Mouse (Mus musculus): ENCODE results near the gene Exoc7. TPM values are rescaled to one million over a fixed set of nuclear protein-coding genes. Genes with fewer than 3 reads are reported as not detected.

Gene Exoc7
- polyA plus RNA-seq, 1 experiment from 2014 or later: 68.5 TPM

DNA sequence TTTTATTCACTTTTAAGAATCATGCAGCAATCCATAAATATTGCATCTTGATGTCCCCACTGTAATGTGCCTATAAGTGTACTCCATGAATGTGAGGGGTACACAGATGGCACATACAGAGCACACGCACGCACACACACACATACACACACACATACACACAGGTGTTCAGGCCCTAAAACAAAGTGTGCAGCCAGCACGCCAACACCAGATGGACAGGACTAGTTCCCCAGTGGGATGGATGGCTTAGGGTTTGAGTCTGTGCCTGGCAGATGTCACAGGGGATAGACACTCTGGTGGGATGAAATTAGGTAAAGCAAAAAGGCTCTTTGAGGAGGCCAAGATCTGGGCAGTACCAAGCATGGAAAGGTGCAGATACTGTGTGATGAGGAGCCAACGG is 29.4 kb upstream of the Exoc7 start:
- Histone ChIP-seq H3K4me1 (replicated peaks; ENCODE audit: control insufficient read depth, insufficient read depth, low read length) (peaks cover 29% of the 10 kb centered on the region), H3K4me2 (ENCODE audit: low read depth, low read length) (peak overlapping the region; percentile 16), H3K4me3 (ENCODE audit: low read length) (no peak overlapping the region; the same call in 1 of the 2 replicates), H3K9me3 (ENCODE audit: control insufficient read depth, low read length) (no peaks in the 10 kb centered on the region), H3K9ac (ENCODE audit: low read length) (no peak overlapping the region), H3K36me3 (ENCODE audit: control insufficient read depth, insufficient read depth, low read length) (no peaks in the 10 kb centered on the region), H3K27me3 (ENCODE audit: control insufficient read depth, insufficient read depth, low read depth, low read length) (peaks cover 25% of the 10 kb centered on the region), H3K27ac (ENCODE audit: low read length) (no peak overlapping the region)
- ATAC-seq (ENCODE audit: low read depth): no peak
- 82% methylated on average over 4 of the region's 4 CpGs for WGBS

DNA sequence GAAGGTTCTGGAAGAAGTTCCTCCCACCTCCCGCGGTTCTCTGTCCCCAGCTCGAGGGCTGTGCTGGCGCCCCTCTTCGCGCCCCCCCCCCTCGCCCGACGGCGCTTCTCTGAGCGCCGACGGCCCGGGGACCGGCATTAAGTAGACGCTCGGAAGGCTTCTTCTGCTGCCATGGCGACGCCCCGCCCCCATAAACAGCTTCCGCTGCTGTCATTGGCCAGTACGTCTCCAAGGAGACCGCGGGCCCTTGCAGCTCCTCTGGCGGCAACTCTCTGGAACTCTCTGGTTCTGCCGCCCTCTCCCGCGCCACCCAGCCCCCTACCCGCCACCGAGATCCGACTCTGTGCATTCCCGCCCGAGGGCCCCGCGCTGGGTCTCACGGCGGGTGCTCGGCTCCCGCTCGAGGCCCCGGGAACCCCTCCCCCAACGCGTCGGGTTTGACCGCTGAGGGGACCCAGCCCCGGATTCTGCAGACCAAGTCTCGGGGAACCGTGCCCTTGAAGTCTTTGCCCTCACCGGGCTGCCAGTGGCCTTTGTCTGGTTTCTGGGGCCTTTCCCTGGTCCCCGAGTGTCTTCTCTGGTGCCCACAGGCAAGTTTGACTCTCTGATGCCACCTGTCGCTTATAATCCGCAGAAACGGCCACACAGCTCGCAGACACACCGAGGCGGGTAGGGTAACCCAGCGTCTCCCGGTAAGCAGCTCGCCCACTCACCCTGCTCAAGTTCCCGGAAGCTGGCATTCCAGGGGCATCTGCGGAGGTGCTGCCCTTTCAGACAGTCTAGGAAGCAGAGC is 28.4 kb upstream of the Exoc7 start, which contains the start of gene Foxj1:
Gene Foxj1 (minus strand): TSS at position 156 of the 793 bp plus-strand sequence.
- WGBS: under 1% methylated on average over 60 of the region's 61 CpGs
- H3K4me1 ChIP-seq (replicated peaks; ENCODE audit: control insufficient read depth, insufficient read depth, low read length): peaks cover 29% of the 10 kb centered on the region

DNA sequence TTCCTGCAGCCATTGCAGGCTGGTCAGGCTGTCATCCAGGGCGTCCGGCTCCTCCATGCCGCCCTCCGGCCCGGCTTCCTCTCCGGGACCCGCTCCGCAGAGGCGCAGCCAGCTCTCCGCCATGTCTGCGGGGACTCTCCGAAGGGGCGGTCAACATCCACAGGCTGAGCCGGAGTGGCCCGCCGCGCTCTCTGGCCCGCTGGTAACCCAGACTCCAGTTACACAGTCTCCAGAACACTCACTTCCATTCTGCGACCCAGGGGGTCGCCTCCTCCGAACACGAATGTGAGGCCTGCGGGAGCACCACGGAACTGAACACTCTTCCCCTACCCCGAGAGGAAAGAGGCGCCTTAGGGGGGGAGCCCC is 27.4 kb upstream of the Exoc7 start:
- Histone ChIP-seq H3K27me3 (ENCODE audit: control insufficient read depth, insufficient read depth, low read depth, low read length) (peaks cover 25% of the 10 kb centered on the region), H3K4me1 (replicated peaks; ENCODE audit: control insufficient read depth, insufficient read depth, low read length) (peaks cover 34% of the 10 kb centered on the region), H3K4me2 (ENCODE audit: low read depth, low read length) (peak overlapping the region; percentile 99), H3K36me3 (ENCODE audit: control insufficient read depth, insufficient read depth, low read length) (no peaks in the 10 kb centered on the region), H3K4me3 (ENCODE audit: low read length) (peak overlapping the region; percentile 75), H3K9ac (ENCODE audit: low read length) (peak overlapping the region; percentile 45), H3K27ac (ENCODE audit: low read length) (no peak overlapping the region), H3K9me3 (ENCODE audit: control insufficient read depth, low read length) (no peaks in the 10 kb centered on the region)
- 2% methylated on average over 26 of the region's 26 CpGs for WGBS
- ATAC-seq (ENCODE audit: low read depth): no peak

More for the DNA sequence above, 28.4 kb upstream of the Exoc7 start, which contains the start of gene Foxj1:
- Histone ChIP-seq H3K4me3 (ENCODE audit: low read length) (peak within 1 kb of the TSS; percentile 75), H3K9ac (ENCODE audit: low read length) (peak within 1 kb of the TSS; percentile 74), H3K36me3 (ENCODE audit: control insufficient read depth, insufficient read depth, low read length) (no peaks in the 10 kb centered on the region), H3K4me2 (ENCODE audit: low read depth, low read length) (peak within 1 kb of the TSS; percentile 99), H3K27ac (ENCODE audit: low read length) (peak within 1 kb of the TSS; percentile 53), H3K27me3 (ENCODE audit: control insufficient read depth, insufficient read depth, low read depth, low read length) (peaks cover 25% of the 10 kb centered on the region), H3K9me3 (ENCODE audit: control insufficient read depth, low read length) (no peaks in the 10 kb centered on the region)
- peak; percentile 93 for ATAC-seq (ENCODE audit: low read depth)

DNA sequence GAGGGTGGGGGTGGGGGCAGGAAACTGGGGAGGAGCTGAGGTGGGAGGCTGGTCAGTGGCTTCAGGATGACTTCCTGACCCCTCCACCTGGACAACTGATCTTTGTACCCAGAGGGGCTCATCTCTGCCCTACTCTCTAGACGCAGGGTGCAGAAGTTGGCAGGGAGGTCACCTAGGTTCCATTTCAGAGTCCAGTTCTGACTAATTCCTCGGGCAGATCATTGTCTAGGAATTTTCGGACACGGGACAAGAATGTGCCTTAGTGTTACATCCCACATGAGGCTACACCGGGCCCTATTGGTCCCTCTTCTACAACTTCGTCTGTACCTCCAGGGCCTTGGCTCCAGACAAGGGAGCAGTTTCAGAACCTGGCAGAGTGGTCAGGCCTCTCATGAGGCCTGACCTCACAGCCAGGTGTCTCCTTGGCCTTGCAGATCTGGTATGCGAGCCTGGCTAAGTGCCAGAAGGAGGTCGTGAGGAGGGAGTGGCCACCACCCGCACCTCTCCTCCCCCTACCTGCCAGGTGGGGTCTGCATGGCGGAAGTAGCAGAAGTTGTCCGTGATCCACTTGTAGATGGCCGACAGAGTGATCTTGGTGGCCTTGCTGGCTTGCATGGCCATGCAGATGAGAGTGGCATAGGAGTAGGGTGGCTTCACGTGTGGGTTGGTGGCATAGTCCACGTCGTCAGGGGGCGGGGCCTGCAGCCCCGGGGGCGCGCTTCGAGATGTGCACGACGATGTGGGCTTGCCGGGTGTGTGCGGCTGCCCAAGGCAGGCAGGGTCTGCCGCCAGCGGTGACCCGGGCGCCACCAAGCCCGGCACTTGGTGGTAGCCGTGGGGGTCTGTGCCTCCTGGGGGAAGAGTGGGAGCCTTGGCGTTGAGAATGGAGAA is 26.7 kb upstream of the Exoc7 start:
- WGBS: 21% methylated on average over 31 of the region's 31 CpGs
- peak overlapping the region; percentile 75 for H3K4me3 ChIP-seq (ENCODE audit: low read length)
- H3K9ac ChIP-seq (ENCODE audit: low read length): peak overlapping the region; percentile 45
- no peak overlapping the region for H3K27ac ChIP-seq (ENCODE audit: low read length)
- no peaks in the 10 kb centered on the region for H3K36me3 ChIP-seq (ENCODE audit: control insufficient read depth, insufficient read depth, low read length)
- H3K4me2 ChIP-seq (ENCODE audit: low read depth, low read length): peak overlapping the region; percentile 99
- H3K27me3 ChIP-seq (ENCODE audit: control insufficient read depth, insufficient read depth, low read depth, low read length): peaks cover 25% of the 10 kb centered on the region
- ATAC-seq (ENCODE audit: low read depth): no peak
- H3K9me3 ChIP-seq (ENCODE audit: control insufficient read depth, low read length): no peaks in the 10 kb centered on the region
- peaks cover 38% of the 10 kb centered on the region for H3K4me1 ChIP-seq (replicated peaks; ENCODE audit: control insufficient read depth, insufficient read depth, low read length)

DNA sequence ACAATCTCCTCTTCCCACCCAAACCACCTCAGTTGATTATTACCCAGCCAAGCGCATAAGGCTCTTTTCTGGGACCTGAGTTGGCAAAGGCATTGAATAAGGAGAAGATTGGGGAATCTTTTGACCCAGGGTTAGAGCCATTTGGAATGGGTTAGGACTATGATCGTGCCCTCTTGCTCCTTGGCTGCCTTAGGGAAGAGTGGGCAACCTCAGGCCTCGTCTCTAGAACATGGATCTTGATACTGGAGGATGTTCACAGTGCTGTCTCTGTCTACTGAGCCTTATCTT is 25.9 kb upstream of the Exoc7 start:
- peaks cover 25% of the 10 kb centered on the region for H3K27me3 ChIP-seq (ENCODE audit: control insufficient read depth, insufficient read depth, low read depth, low read length)
- H3K4me1 ChIP-seq (replicated peaks; ENCODE audit: control insufficient read depth, insufficient read depth, low read length): peaks cover 38% of the 10 kb centered on the region
- 0 out of 2 replicates have a peak overlapping the region, but pooled peaks have one; percentile 19 for H3K9ac ChIP-seq (ENCODE audit: low read length)
- H3K4me2 ChIP-seq (ENCODE audit: low read depth, low read length): no peak overlapping the region
- 81% methylated on average over 3 of the region's 3 CpGs for WGBS
- H3K9me3 ChIP-seq (ENCODE audit: control insufficient read depth, low read length): no peaks in the 10 kb centered on the region
- no peaks in the 10 kb centered on the region for H3K36me3 ChIP-seq (ENCODE audit: control insufficient read depth, insufficient read depth, low read length)
- no peak for ATAC-seq (ENCODE audit: low read depth)
- no peak overlapping the region for H3K27ac ChIP-seq (ENCODE audit: low read length)
- no peak overlapping the region for H3K4me3 ChIP-seq (ENCODE audit: low read length)

DNA sequence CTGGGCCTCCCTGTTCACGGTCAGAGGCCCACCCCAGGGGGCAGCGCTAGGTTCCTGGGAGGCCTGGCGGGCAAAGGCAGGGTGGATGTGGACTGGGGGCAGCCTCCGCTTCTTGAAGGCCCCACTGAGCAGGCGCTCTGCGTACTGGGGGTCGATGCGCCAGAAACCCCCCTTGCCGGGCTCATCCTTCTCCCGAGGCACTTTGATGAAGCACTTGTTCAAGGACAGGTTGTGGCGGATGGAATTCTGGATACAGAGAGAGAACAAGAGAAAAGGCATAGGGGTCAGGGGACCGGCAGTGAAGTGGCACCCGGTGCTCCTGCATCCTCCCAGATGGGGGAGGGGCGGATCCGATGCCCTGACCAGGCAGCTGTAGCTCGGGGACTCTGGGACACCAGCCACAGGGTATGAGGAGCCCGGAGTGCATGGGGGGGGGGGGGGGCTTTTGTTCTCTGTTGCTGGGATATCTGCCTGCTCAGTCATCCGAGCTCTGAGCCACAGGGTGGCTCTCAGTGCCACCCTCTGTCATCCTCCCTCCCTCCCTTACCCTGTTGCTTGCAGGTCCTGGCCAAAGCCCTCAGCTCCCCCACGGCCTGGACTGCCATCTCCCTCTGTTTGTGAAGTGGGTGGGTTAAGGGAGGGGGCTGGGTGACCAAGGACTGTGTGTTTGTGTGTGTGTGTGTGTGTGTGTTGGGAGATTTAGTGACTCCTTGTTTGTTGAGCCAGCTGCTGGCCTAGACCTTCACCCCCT is 25.4 kb upstream of the Exoc7 start:
- H3K27me3 ChIP-seq (ENCODE audit: control insufficient read depth, insufficient read depth, low read depth, low read length): peaks cover 25% of the 10 kb centered on the region
- no peak overlapping the region for H3K27ac ChIP-seq (ENCODE audit: low read length)
- H3K36me3 ChIP-seq (ENCODE audit: control insufficient read depth, insufficient read depth, low read length): no peaks in the 10 kb centered on the region
- H3K4me2 ChIP-seq (ENCODE audit: low read depth, low read length): no peak overlapping the region
- ATAC-seq (ENCODE audit: low read depth): no peak
- no peak overlapping the region for H3K4me3 ChIP-seq (ENCODE audit: low read length)
- H3K4me1 ChIP-seq (replicated peaks; ENCODE audit: control insufficient read depth, insufficient read depth, low read length): peaks cover 38% of the 10 kb centered on the region
- 0 out of 2 replicates have a peak overlapping the region, but pooled peaks have one; percentile 15 for H3K9ac ChIP-seq (ENCODE audit: low read length)
- 42% methylated on average over 18 of the region's 19 CpGs for WGBS
- no peaks in the 10 kb centered on the region for H3K9me3 ChIP-seq (ENCODE audit: control insufficient read depth, low read length)

DNA sequence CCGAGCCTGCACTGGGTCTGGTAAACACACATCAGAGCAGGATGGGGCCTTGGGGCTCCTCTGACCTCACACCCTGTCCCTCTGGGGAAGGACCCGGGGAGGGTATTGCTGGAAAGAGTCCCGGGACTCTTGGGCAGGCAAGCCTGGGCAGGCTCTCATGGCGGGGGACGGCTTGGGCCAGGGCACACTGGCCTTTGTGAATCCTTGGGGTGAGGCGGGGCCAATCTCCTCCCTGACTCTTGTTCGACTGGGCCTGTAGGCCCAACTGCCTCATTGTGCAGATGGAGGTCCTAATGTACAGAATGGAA is 23.1 kb upstream of the Exoc7 start:
- H3K36me3 ChIP-seq (ENCODE audit: control insufficient read depth, insufficient read depth, low read length): no peaks in the 10 kb centered on the region
- no peak overlapping the region for H3K27ac ChIP-seq (ENCODE audit: low read length)
- 65% methylated on average over 7 of the region's 7 CpGs for WGBS
- no peak overlapping the region for H3K4me2 ChIP-seq (ENCODE audit: low read depth, low read length)
- H3K4me3 ChIP-seq (ENCODE audit: low read length): no peak overlapping the region
- H3K9ac ChIP-seq (ENCODE audit: low read length): no peak overlapping the region
- ATAC-seq (ENCODE audit: low read depth): no peak
- H3K9me3 ChIP-seq (ENCODE audit: control insufficient read depth, low read length): no peaks in the 10 kb centered on the region
- H3K4me1 ChIP-seq (replicated peaks; ENCODE audit: control insufficient read depth, insufficient read depth, low read length): peaks cover 27% of the 10 kb centered on the region
- peaks cover 25% of the 10 kb centered on the region for H3K27me3 ChIP-seq (ENCODE audit: control insufficient read depth, insufficient read depth, low read depth, low read length)

DNA sequence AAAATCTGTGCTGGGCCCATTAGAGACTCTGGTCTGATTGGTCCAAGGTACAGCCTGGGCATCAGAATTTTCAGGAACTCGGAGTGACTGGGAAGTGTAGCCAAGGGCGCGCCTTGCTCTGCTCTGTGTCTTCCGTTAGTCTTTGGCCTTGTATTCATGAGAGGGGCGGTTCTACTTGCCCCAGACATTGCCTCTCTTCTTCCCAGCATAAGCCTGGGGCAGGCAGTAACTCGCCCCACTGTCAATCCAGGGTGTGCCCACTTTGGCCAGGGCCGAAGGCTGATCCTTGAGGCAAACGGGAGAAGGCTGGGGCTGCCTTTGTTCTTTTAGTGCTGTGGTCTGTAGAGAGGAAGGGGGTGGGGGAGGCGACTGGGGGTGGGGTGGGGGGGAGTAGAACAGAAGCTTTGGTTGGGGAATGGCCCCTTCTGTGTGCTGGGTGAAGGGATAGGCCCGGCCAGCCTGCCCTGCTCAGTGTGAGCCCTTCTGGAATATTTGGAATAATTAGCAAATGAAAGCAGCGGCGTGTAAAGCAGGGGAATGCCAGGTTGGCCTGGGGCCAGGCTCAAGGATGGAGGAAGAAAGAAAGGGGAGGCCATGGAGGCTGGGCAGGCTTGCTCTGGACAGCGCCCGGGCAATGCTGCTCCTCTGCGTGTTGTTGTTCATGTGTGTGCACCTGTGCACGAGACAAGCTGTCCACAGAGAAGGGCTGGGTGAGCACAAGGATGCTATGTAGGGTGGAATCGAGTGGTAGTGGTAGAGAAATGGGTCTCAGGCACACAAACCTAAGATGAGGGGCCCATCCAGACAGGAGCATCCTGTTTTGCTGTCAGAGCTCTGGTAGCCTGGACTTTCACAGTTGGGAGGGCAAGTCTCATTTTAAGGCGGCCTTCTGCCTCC is 22.5 kb upstream of the Exoc7 start:
- H3K4me2 ChIP-seq (ENCODE audit: low read depth, low read length): no peak overlapping the region
- H3K27ac ChIP-seq (ENCODE audit: low read length): no peak overlapping the region
- WGBS: 46% methylated on average over 18 of the region's 18 CpGs
- no peak overlapping the region for H3K9ac ChIP-seq (ENCODE audit: low read length)
- H3K4me1 ChIP-seq (replicated peaks; ENCODE audit: control insufficient read depth, insufficient read depth, low read length): peaks cover 21% of the 10 kb centered on the region
- peaks cover 19% of the 10 kb centered on the region for H3K27me3 ChIP-seq (ENCODE audit: control insufficient read depth, insufficient read depth, low read depth, low read length)
- H3K36me3 ChIP-seq (ENCODE audit: control insufficient read depth, insufficient read depth, low read length): no peaks in the 10 kb centered on the region
- ATAC-seq (ENCODE audit: low read depth): peak; percentile 44
- H3K4me3 ChIP-seq (ENCODE audit: low read length): no peak overlapping the region
- no peaks in the 10 kb centered on the region for H3K9me3 ChIP-seq (ENCODE audit: control insufficient read depth, low read length)
